Mouse (Mus musculus) G1E (cell line): ENCODE measurements at regions not wholly inside any gene's neighbourhood (a gene's known extent, or its start where the extent isn't known, plus 50 kb on each side); places are given as distances from the start of the nearest gene placed in this dataset.

Experiments
- CTCF ChIP-seq: IDR thresholded peaks from 2 replicates; pipeline ENCODE4 v1.5.1; 2012; ENCODE audit warnings: low read depth, low read length, inconsistent platforms, mixed read lengths
- GATA1 ChIP-seq: IDR thresholded peaks from 2 replicates; pipeline ENCODE4 v1.6.1; 2012; ENCODE audit warnings: borderline replicate concordance, low read length, inconsistent platforms, mixed read lengths
- GATA2 ChIP-seq: IDR thresholded peaks from 2 replicates; pipeline ENCODE4 v1.6.1; 2012; ENCODE audit warnings: low read depth, low read length, inconsistent platforms, borderline replicate concordance
- TAL1 ChIP-seq: conservative IDR thresholded peaks from 2 replicates; pipeline ENCODE4 v1.6.1; 2012; ENCODE audit warnings: low read depth, low read length, inconsistent platforms, mixed read lengths

DNA sequence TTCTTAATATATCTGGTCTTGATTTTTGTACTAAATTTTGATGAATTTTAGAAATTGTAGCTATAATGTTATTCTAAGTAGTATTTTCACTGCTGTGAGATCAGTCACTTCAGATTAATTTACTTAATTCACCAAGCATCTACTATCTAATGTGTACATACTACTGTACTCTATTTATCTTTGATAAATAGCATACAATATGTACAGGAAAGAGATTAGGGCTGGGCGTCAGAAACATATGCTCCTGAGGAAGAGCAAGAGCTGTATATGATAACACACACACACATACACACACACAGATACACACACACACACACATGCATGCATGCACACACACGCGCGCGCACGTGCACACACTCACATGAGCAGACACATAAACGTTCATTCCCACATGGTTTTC is 387.2 kb downstream of the Meis1 start:
- TF ChIP-seq TAL1 (no peak), CTCF (no peak), GATA1 (no peak), GATA2 (no peak)
